Mouse (Mus musculus) CH12.LX (cell line): ENCODE measurements at regions not wholly inside any gene's neighbourhood (a gene's known extent, or its start where the extent isn't known, plus 50 kb on each side); places are given as distances from the start of the nearest gene placed in this dataset.
"Not testable (repeated sequence)": the region's sequence is repeated elsewhere in the genome, so short reads cannot be mapped to it uniquely, and the experiment has no call there.

ENCODE experiments used
- DNase-seq: peaks from one replicate; pipeline ENCODE4 v3.0.0-alpha.2; 2013; ENCODE audit errors: extremely low read depth
- H3K27ac ChIP-seq: 2 replicates; pipeline ENCODE4 v1.5.1; 2012; ENCODE audit warnings: low read depth, mild to moderate bottlenecking, control low read depth, moderate library complexity; ENCODE audit not compliant: insufficient read depth
- H3K27me3 ChIP-seq: replicated peaks from 2 replicates; pipeline ENCODE3; 2012; ENCODE audit warnings: inconsistent platforms
- H3K36me3 ChIP-seq, 2 experiments: replicated peaks in 1 of 2; 2 replicates each; pipeline versions ENCODE3 to v1.6.1; 2012; ENCODE audit warnings: inconsistent platforms in 1 of 2, low read length in 1 of 2, mild to moderate bottlenecking in 1 of 2, mixed read lengths in 1 of 2, moderate library complexity in 1 of 2; ENCODE audit not compliant: control insufficient read depth in 1 of 2, insufficient read depth in 1 of 2
- H3K4me1 ChIP-seq, 2 experiments: 2 replicates each; pipeline ENCODE4 v1.6.1; 2012; ENCODE audit warnings: inconsistent platforms in 1 of 2, moderate library complexity in 1 of 2; ENCODE audit not compliant: insufficient read depth in 2 of 2, control insufficient read depth in 1 of 2
- H3K4me2 ChIP-seq: 2 replicates; pipeline ENCODE4 v1.6.1; 2012; ENCODE audit warnings: low read depth, mild to moderate bottlenecking, control low read depth; ENCODE audit not compliant: poor library complexity, insufficient read depth, severe bottlenecking
- H3K4me3 ChIP-seq, 3 experiments: fragments of 150-350 bp in 1 of 3; sonication (generic) in 1 of 3; replicated peaks in 1 of 3; 2 replicates each; pipeline versions ENCODE3 to v1.5.1; 2011 to 2012; ENCODE audit warnings: low read depth in 2 of 3, low read length in 2 of 3, mild to moderate bottlenecking in 2 of 3, moderate library complexity in 2 of 3, control low read depth in 1 of 3, improper control_type of control experiment in 1 of 3, inconsistent platforms in 1 of 3, mixed read lengths in 1 of 3; ENCODE audit not compliant: poor library complexity in 1 of 3
- H3K79me2 ChIP-seq: replicated peaks from 2 replicates; pipeline ENCODE4 v1.6.1; 2012; ENCODE audit warnings: mild to moderate bottlenecking, moderate library complexity; ENCODE audit not compliant: control insufficient read depth, poor library complexity, insufficient read depth, severe bottlenecking; ENCODE audit errors: extremely low read depth
- H3K9ac ChIP-seq: 2 replicates; pipeline ENCODE4 v1.6.1; 2012; ENCODE audit warnings: low read depth, mild to moderate bottlenecking, control low read depth, moderate library complexity; ENCODE audit not compliant: insufficient read depth
- H3K9me3 ChIP-seq: replicated peaks from 2 replicates; pipeline ENCODE3; 2012; ENCODE audit warnings: low read length, inconsistent platforms, mixed read lengths
- BHLHE40 ChIP-seq: IDR thresholded peaks from 2 replicates; pipeline ENCODE4 v1.6.1; 2011; ENCODE audit warnings: mild to moderate bottlenecking, low read depth, low read length, improper control_type of control experiment
- CTCF ChIP-seq, 2 experiments: IDR thresholded peaks in 1 of 2; conservative IDR thresholded peaks in 1 of 2; 2 replicates each; pipeline ENCODE4 v1.5.1; 2011 to 2012; ENCODE audit warnings: low read depth in 2 of 2, low read length in 2 of 2, improper control_type of control experiment in 1 of 2, inconsistent platforms in 1 of 2, mild to moderate bottlenecking in 1 of 2, moderate library complexity in 1 of 2
- EP300 ChIP-seq: IDR thresholded peaks from 2 replicates; pipeline ENCODE4 v1.6.1; 2011; ENCODE audit warnings: low read length, improper control_type of control experiment
- ETS1 ChIP-seq: conservative IDR thresholded peaks from 2 replicates; pipeline ENCODE4 v1.6.1; 2012; ENCODE audit warnings: low read depth, mild to moderate bottlenecking, inconsistent platforms, low read length, improper control_type of control experiment, moderate library complexity
- JUN ChIP-seq: IDR thresholded peaks from 2 replicates; pipeline ENCODE4 v1.6.1; 2011; ENCODE audit warnings: low read depth, mild to moderate bottlenecking, low read length, improper control_type of control experiment, moderate library complexity; ENCODE audit not compliant: insufficient read depth
- MAFK ChIP-seq: IDR thresholded peaks from 2 replicates; pipeline ENCODE4 v1.6.1; 2011; ENCODE audit warnings: low read length, improper control_type of control experiment; ENCODE audit not compliant: insufficient replicate concordance
- MAX ChIP-seq: IDR thresholded peaks from 2 replicates; pipeline ENCODE4 v1.6.1; 2011; ENCODE audit warnings: low read length, improper control_type of control experiment
- MYC ChIP-seq: IDR thresholded peaks from 2 replicates; pipeline ENCODE4 v1.6.1; 2011; ENCODE audit warnings: low read depth, mild to moderate bottlenecking, improper control_type of control experiment, low read length
- NELFE ChIP-seq: IDR thresholded peaks from 2 replicates; pipeline ENCODE4 v1.6.1; 2011; ENCODE audit warnings: low read depth, low read length, improper control_type of control experiment
- POLR2A ChIP-seq: IDR thresholded peaks from 2 replicates; pipeline ENCODE4 v1.6.1; 2011; ENCODE audit warnings: low read depth, mild to moderate bottlenecking, improper control_type of control experiment, low read length
- RAD21 ChIP-seq: IDR thresholded peaks from 2 replicates; pipeline ENCODE4 v1.6.1; 2011; ENCODE audit warnings: low read depth, mild to moderate bottlenecking, low read length, improper control_type of control experiment, moderate library complexity
- RCOR1 ChIP-seq: conservative IDR thresholded peaks from 2 replicates; pipeline ENCODE4 v1.6.1; 2012; ENCODE audit warnings: low read depth, mild to moderate bottlenecking, inconsistent platforms, low read length, improper control_type of control experiment
- SIN3A ChIP-seq: IDR thresholded peaks from 2 replicates; pipeline ENCODE4 v1.6.1; 2012; ENCODE audit warnings: low read length, improper control_type of control experiment, inconsistent platforms
- SMC3 ChIP-seq: IDR thresholded peaks from 2 replicates; pipeline ENCODE4 v1.6.1; 2011; ENCODE audit warnings: low read depth, low read length, improper control_type of control experiment
- TBP ChIP-seq: conservative IDR thresholded peaks from 2 replicates; pipeline ENCODE4 v1.6.1; 2011; ENCODE audit warnings: low read depth, low read length, improper control_type of control experiment
- dilution Hi-C: fragments of 300-500 bp; cut with MboI; formaldehyde crosslinking; loops from 2 replicates; pipeline ENCODE4 v1.14.3; 2020; ENCODE audit warnings: low sequenced_read_pairs; ENCODE audit not compliant: extremely low pct_unique_long_range_greater_than_20kb, extremely low pct_ligation_motif_present
- in situ Hi-C: fragments of 300-500 bp; cut with MboI; formaldehyde crosslinking; loops from 3 replicates; pipeline ENCODE4 v1.14.3; 2019; ENCODE audit warnings: low sequenced_read_pairs, low pct_ligation_motif_present, low pct_unique_long_range_greater_than_20kb, mixed read lengths

DNA sequence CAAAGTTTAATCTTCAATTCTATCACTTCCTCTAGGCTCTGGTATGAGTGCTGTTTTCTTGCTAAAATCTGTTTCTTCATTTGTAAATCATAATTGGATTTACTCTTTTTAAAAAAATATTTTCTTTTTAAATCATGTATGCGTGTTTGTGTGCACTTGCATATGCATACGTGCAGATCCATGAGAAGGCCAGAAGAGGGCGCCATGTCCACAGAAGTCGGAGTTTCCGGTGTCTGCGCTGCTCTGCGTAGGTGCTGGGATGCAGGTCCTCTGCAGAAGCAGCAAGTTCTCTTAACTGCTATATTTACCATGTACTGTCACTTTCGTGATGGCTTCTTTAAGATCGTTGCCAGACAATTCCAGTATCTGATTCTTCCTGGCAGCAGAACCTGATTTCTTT lies 136.6 kb upstream of the Spin1 start:
- Histone ChIP-seq H3K4me3 (no peak overlapping the region), H3K27me3 (no peaks in the 10 kb centered on the region), H3K4me1 (peaks cover 10 to 20% of the 10 kb centered on the region in 2 experiments; a peak in 3 of 4 replicates), H3K79me2 (no peaks in the 10 kb centered on the region), H3K9ac (no peak overlapping the region), H3K4me2 (no peak overlapping the region), H3K27ac (no peak overlapping the region), H3K36me3 (no peaks in the 10 kb centered on the region), H3K9me3 (peaks cover 5% of the 10 kb centered on the region)
- dilution Hi-C loops: no loop called here
- in situ Hi-C loops: loop anchor here (5.0 kb wide), 1 partner anchor 463 kb away; no protein-coding TSS in a partner anchor
- DNase-seq: no peak
- peak; percentile 44 for TF ChIP-seq SMC3
- peak; percentile 53 for TF ChIP-seq RAD21
- no peak for TF ChIP-seq ETS1
- TF ChIP-seq RCOR1: no peak
- peak in 1 of 2 experiments; percentile 51; a peak in 3 of 4 replicates for TF ChIP-seq CTCF (conservative IDR thresholded peaks at IDR 0.05 in 1 of 2, IDR thresholded peaks at IDR 0.05 in 1 of 2; ENCODE audit: low read depth in 2 of 2, low read length in 2 of 2)

- in situ Hi-C loops: loop anchor here (5.0 kb wide), 1 partner anchor 217 kb away; no protein-coding TSS in a partner anchor
These were observed 135.6 kb upstream of the Spin1 start for GRCm38 (mm10) chr13:50965041-50965440.

GRCm38 (mm10) chr13:50965678-50966077 lies 135.0 kb upstream of the Spin1 start:
- H3K4me2 ChIP-seq: no peak overlapping the region
- no peak for DNase-seq
- no peaks in the 10 kb centered on the region for H3K27me3 ChIP-seq
- H3K4me3 ChIP-seq: no peak overlapping the region
- in situ Hi-C loops: loop anchor here (5.0 kb wide), 1 partner anchor 217 kb away; no protein-coding TSS in a partner anchor
- TF ChIP-seq SIN3A: no peak
- TF ChIP-seq TBP: no peak
- TF ChIP-seq SMC3: 0 out of 2 replicates have a peak, but pooled peaks have one; percentile 12
- no peak for TF ChIP-seq NELFE
- no peak for TF ChIP-seq MAFK
- TF ChIP-seq MAX: no peak
- no peak for TF ChIP-seq POLR2A
- TF ChIP-seq MYC: no peak
- no peak for TF ChIP-seq BHLHE40
- no peak for TF ChIP-seq EP300
- peak in 1 of 2 experiments; percentile 27; a peak in 1 of 4 replicates for TF ChIP-seq CTCF (conservative IDR thresholded peaks at IDR 0.05 in 1 of 2, IDR thresholded peaks at IDR 0.05 in 1 of 2; ENCODE audit: low read depth in 2 of 2, low read length in 2 of 2)
- no peak for TF ChIP-seq JUN
- TF ChIP-seq RAD21: peak; percentile 5
- H3K9ac ChIP-seq: no peak overlapping the region
- H3K27ac ChIP-seq: no peak overlapping the region
- H3K9me3 ChIP-seq: peaks cover 5% of the 10 kb centered on the region
- peaks cover 6 to 20% of the 10 kb centered on the region in 2 experiments; a peak in 3 of 4 replicates for H3K4me1 ChIP-seq
- H3K79me2 ChIP-seq: no peaks in the 10 kb centered on the region
- dilution Hi-C loops: no loop called here
- H3K36me3 ChIP-seq: no peaks in the 10 kb centered on the region

More at GRCm38 (mm10) chr13:50965041-50965440, 135.6 kb upstream of the Spin1 start:
- H3K9ac ChIP-seq, H3K79me2 ChIP-seq, H3K27ac ChIP-seq, H3K27me3 ChIP-seq, H3K36me3 ChIP-seq, DNase-seq, H3K4me2 ChIP-seq, H3K9me3 ChIP-seq, H3K4me3 ChIP-seq, dilution Hi-C loops: not testable (repeated sequence)
- peaks cover 10 to 23% of the 10 kb centered on the region in 2 experiments; a peak in 3 of 4 replicates for H3K4me1 ChIP-seq
